27 mouse cellular contexts compared by ENCODE assay signal in genomic region chr6:24309810-24310209, GRCm38 (mm10).
"Had no signal": no experiment of that assay in that cellular context is flagged by ENCODE, and none has a peak within 500 bp of the region (broad histone marks: within the 10 kb centered on the region; RNA-seq: fewer than 3 reads in every experiment).

No protein-coding gene starts in this region.

- ATAC-seq: forebrain, embryonic 13.5 days; forebrain, embryonic 14.5 days; forebrain, embryonic 15.5 days; forebrain, embryonic 16.5 days; forebrain, postnatal 0 days had no signal

- H3K27me3 ChIP-seq: embryonic facial prominence, embryonic 12.5 days; embryonic facial prominence, embryonic 13.5 days; embryonic facial prominence, embryonic 15.5 days; forebrain, embryonic 12.5 days; forebrain, embryonic 13.5 days; forebrain, embryonic 15.5 days had no signal

- DNase-seq: cerebellum, adult 8-10 months; cerebellum, adult 9-10 months; cerebellum, adult 9-11 months; cerebellum, postnatal 10 days; cerebellum, postnatal 14 days; cerebellum, postnatal 25 days; cerebellum, postnatal 36 days; embryo, embryonic 11 days; forebrain, postnatal 0 days; gastrocnemius, adult 2 months; gastrocnemius, postnatal 10 days; gastrocnemius, postnatal 25 days; gastrocnemius, postnatal 36 days; heart, adult 11 months; heart, adult 18-20 months; heart, adult 2 months had no signal

- H3K9ac ChIP-seq: embryonic facial prominence, embryonic 12.5 days; embryonic facial prominence, embryonic 13.5 days; embryonic facial prominence, embryonic 15.5 days; forebrain, embryonic 12.5 days; forebrain, embryonic 13.5 days; forebrain, embryonic 15.5 days; forebrain, postnatal 0 days had no signal

- H3K4me1 ChIP-seq: embryonic facial prominence, embryonic 10.5 days; embryonic facial prominence, embryonic 12.5 days; embryonic facial prominence, embryonic 13.5 days; embryonic facial prominence, embryonic 15.5 days; forebrain, embryonic 10.5 days; forebrain, embryonic 12.5 days; forebrain, embryonic 13.5 days; forebrain, embryonic 15.5 days had no signal

- H3K9me3 ChIP-seq: embryonic facial prominence, embryonic 10.5 days; embryonic facial prominence, embryonic 12.5 days; embryonic facial prominence, embryonic 13.5 days; embryonic facial prominence, embryonic 15.5 days; forebrain, embryonic 10.5 days; forebrain, embryonic 12.5 days; forebrain, embryonic 13.5 days; forebrain, embryonic 15.5 days had no signal

- H3K36me3 ChIP-seq: embryonic facial prominence, embryonic 10.5 days; embryonic facial prominence, embryonic 12.5 days; embryonic facial prominence, embryonic 13.5 days; embryonic facial prominence, embryonic 15.5 days; forebrain, embryonic 10.5 days; forebrain, embryonic 12.5 days; forebrain, embryonic 15.5 days had no signal

- H3K4me2 ChIP-seq: embryonic facial prominence, embryonic 12.5 days; embryonic facial prominence, embryonic 13.5 days; embryonic facial prominence, embryonic 15.5 days; forebrain, embryonic 12.5 days; forebrain, embryonic 13.5 days; forebrain, embryonic 15.5 days had no signal

- H3K27ac ChIP-seq: embryonic facial prominence, embryonic 10.5 days; embryonic facial prominence, embryonic 12.5 days; embryonic facial prominence, embryonic 13.5 days; embryonic facial prominence, embryonic 15.5 days; forebrain, embryonic 10.5 days; forebrain, embryonic 12.5 days; forebrain, embryonic 13.5 days; forebrain, embryonic 15.5 days; gastrocnemius, adult 2 months; heart, adult 2 months had no signal

- H3K4me3 ChIP-seq: embryonic facial prominence, embryonic 10.5 days; embryonic facial prominence, embryonic 12.5 days; embryonic facial prominence, embryonic 13.5 days; embryonic facial prominence, embryonic 15.5 days; erythroblast, embryonic 14.5 days; forebrain, embryonic 10.5 days; forebrain, embryonic 12.5 days; forebrain, embryonic 13.5 days; forebrain, embryonic 15.5 days; gastrocnemius, adult 2 months; heart, adult 2 months had no signal
